Mouse (Mus musculus): ENCODE measurements at regions not wholly inside any gene's neighbourhood (a gene's known extent, or its start where the extent isn't known, plus 50 kb on each side); places are given as distances from the start of the nearest gene placed in this dataset.

DNA sequence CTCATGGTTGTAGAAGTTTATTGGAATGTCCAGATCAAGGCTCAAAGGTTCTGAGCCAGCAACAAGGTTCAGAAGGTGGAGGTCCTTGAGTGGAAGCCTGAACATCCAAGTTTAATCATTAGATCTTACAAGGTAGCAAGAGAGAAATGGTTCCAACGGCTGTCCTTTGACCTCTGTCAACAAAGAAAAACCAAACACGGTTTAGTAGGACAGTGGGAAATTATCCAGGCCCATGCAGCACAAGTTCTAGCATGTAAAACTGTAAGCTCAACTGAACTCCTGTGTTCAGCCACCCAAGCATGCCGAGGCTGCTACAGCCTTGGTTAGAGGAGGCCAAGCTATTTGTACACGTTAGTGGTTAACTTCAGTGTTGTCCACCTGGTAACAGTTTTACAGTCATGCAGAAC is 77.1 kb upstream of the Gm34302 start:
- 84% methylated on average over 4 of the region's 4 CpGs for WGBS
- Histone ChIP-seq H3K4me2 (ENCODE audit: low read length) (no peak overlapping the region), H3K36me3 (ENCODE audit: control insufficient read depth, insufficient read depth, low read length) (no peaks in the 10 kb centered on the region), H3K27ac (ENCODE audit: low read length) (no peak overlapping the region), H3K4me3 (ENCODE audit: low read depth, low read length) (no peak overlapping the region), H3K4me1 (ENCODE audit: control insufficient read depth, insufficient read depth, low read length) (no peaks in the 10 kb centered on the region), H3K9ac (ENCODE audit: low read depth, low read length) (no peak overlapping the region), H3K9me3 (replicated peaks; ENCODE audit: control insufficient read depth, low read length, poor library complexity, severe bottlenecking) (no peaks in the 10 kb centered on the region), H3K27me3 (ENCODE audit: control insufficient read depth, insufficient read depth, low read depth, low read length) (no peaks in the 10 kb centered on the region)
- ATAC-seq, result no peak

DNA sequence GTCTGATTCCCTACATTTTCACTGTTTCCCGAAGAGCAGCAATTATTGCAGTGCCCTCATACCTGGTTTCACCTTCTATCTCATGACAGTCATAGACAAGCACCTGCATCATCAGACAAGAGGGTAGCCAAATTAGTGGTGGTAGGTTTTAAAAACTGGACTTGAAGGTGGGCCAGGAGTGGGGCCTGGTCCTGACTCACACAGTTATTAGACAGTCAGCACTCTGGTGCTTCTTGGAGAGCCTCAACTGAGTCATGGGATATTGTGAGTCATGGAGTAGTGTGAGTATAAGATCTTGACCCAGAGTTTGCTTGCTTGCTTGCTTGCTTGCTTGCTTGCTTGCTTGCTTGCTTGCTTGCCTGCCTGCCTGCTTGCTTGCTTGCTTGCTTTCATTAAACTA is 73.1 kb upstream of the Gm34302 start:
- Histone ChIP-seq H3K9me3 (replicated peaks; ENCODE audit: control insufficient read depth, low read length, poor library complexity, severe bottlenecking) (no peaks in the 10 kb centered on the region), H3K4me1 (ENCODE audit: control insufficient read depth, insufficient read depth, low read length) (no peaks in the 10 kb centered on the region), H3K36me3 (ENCODE audit: control insufficient read depth, insufficient read depth, low read length) (no peaks in the 10 kb centered on the region), H3K27ac (ENCODE audit: low read length) (no peak overlapping the region), H3K4me2 (ENCODE audit: low read length) (no peak overlapping the region), H3K27me3 (ENCODE audit: control insufficient read depth, insufficient read depth, low read depth, low read length) (no peaks in the 10 kb centered on the region), H3K4me3 (ENCODE audit: low read depth, low read length) (no peak overlapping the region), H3K9ac (ENCODE audit: low read depth, low read length) (no peak overlapping the region)
- 91% methylated on average over 1 of the region's 1 CpGs for WGBS
- ATAC-seq, result no peak

DNA sequence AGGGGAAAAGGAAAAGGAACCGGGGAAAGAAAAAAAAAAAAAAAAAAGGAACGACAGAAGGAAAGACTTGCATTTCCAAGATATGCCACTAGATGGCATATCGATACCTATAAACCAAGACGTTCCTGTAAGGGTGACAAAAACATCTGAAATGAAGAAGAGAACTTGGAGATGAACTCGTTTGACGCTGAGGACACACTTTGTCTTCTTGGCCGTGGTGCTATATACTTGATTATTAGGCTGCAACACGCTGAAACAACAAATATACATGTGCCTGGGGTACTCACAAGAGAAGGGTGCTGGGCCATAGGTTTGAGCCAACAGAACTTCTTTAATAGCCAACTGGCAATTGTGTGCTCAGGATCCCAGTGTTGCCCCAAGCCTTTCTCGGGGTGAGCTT is 71.2 kb upstream of the Gm34302 start:
- H3K27ac ChIP-seq (ENCODE audit: low read length), result no peak overlapping the region
- WGBS, result 7% methylated on average over 9 of the region's 9 CpGs
- ATAC-seq, result peak; percentile 81
- no peaks in the 10 kb centered on the region for H3K27me3 ChIP-seq (ENCODE audit: control insufficient read depth, insufficient read depth, low read depth, low read length)
- no peak overlapping the region for H3K4me3 ChIP-seq (ENCODE audit: low read depth, low read length)
- no peaks in the 10 kb centered on the region for H3K36me3 ChIP-seq (ENCODE audit: control insufficient read depth, insufficient read depth, low read length)
- H3K9ac ChIP-seq (ENCODE audit: low read depth, low read length), result no peak overlapping the region
- no peaks in the 10 kb centered on the region for H3K9me3 ChIP-seq (replicated peaks; ENCODE audit: control insufficient read depth, low read length, poor library complexity, severe bottlenecking)
- no peaks in the 10 kb centered on the region for H3K4me1 ChIP-seq (ENCODE audit: control insufficient read depth, insufficient read depth, low read length)
- H3K4me2 ChIP-seq (ENCODE audit: low read length), result peak overlapping the region; percentile 26; the same call in 1 of the 2 replicates

DNA sequence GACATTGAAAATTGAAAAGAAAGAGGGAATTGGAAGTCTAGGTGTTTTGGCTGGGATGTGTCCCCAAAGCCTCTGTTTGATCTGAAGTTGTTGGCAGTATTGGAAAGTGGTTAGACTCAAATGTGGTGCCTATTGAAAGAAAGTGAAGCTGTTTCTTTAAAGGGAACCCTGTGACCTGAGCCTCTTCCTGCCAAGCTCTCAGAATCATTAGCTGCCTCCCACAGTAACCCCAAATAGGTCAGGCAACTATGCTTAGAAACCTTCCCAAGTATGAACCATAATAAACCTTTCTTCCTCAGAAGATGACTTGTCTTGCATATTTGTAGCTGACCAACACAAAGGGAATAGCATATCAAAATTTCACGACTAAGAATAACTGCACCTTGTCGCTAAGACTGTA is 69.7 kb upstream of the Gm34302 start:
- no peaks in the 10 kb centered on the region for H3K4me1 ChIP-seq (ENCODE audit: control insufficient read depth, insufficient read depth, low read length)
- no peak overlapping the region for H3K4me2 ChIP-seq (ENCODE audit: low read length)
- no peak for ATAC-seq
- no peak overlapping the region for H3K4me3 ChIP-seq (ENCODE audit: low read depth, low read length)
- no peaks in the 10 kb centered on the region for H3K9me3 ChIP-seq (replicated peaks; ENCODE audit: control insufficient read depth, low read length, poor library complexity, severe bottlenecking)
- WGBS, result 84% methylated on average over 2 of the region's 2 CpGs
- H3K27ac ChIP-seq (ENCODE audit: low read length), result no peak overlapping the region
- H3K9ac ChIP-seq (ENCODE audit: low read depth, low read length), result no peak overlapping the region
- H3K36me3 ChIP-seq (ENCODE audit: control insufficient read depth, insufficient read depth, low read length), result no peaks in the 10 kb centered on the region
- H3K27me3 ChIP-seq (ENCODE audit: control insufficient read depth, insufficient read depth, low read depth, low read length), result no peaks in the 10 kb centered on the region

DNA sequence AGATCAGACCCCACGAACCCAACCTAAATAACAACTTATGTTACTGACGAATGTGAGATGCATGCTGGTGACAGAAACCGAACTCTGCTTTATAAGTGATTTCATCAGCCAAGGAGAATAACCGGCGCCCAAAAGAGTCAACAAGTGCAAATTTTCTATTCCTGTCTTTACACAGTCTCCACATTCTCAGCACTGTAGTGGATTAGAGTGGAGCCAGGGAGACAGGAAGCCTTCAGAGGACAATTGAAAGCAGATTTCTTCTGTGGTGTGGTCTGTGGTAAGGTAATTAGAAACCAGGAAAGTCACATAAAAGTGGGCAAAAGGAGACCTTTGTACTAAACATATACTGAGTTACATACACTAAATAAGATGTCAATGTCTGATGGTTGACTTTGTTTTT is 68.0 kb upstream of the Gm34302 start:
- Histone ChIP-seq H3K27ac (ENCODE audit: low read length) (no peak overlapping the region), H3K4me2 (ENCODE audit: low read length) (no peak overlapping the region), H3K36me3 (ENCODE audit: control insufficient read depth, insufficient read depth, low read length) (no peaks in the 10 kb centered on the region), H3K4me3 (ENCODE audit: low read depth, low read length) (no peak overlapping the region), H3K27me3 (ENCODE audit: control insufficient read depth, insufficient read depth, low read depth, low read length) (no peaks in the 10 kb centered on the region), H3K4me1 (ENCODE audit: control insufficient read depth, insufficient read depth, low read length) (no peaks in the 10 kb centered on the region), H3K9me3 (replicated peaks; ENCODE audit: control insufficient read depth, low read length, poor library complexity, severe bottlenecking) (no peaks in the 10 kb centered on the region), H3K9ac (ENCODE audit: low read depth, low read length) (no peak overlapping the region)
- WGBS, result 82% methylated on average over 5 of the region's 5 CpGs
- ATAC-seq, result no peak

DNA sequence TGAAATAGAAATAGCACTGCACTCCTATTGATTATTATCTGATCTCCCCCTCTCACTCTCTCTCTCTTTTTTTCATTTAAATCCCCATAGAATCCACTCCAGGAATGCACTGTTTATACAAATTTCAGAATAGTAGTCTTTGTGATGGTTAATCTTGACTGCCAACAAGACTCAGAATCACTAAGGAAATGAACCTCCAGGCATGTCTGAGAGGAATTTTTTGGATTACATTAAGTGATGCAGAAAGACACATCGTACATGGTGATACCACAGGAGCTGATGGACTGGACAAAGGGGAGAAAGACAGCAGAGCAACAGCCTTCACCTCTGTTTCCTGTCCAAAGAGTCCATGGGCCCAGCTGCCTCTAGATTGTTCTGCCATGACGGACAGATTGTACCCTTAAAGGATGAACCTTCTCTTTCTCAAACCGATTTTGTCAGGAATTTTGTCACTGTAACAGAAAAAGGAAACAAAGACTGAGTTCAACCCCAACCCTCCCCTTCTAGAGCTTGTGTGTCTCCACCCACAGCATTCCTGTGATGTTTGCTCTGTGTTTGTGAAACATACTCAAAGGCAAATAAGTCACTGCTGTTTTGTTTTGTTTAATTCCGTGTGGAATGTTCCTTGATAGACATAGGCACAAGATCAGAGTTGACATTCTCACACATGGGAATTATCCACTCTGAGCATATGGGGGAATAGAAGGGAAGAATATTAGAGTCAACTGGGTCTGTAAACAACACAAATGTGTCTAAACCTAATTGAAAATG is 59.1 kb upstream of the Gm34302 start:
- Histone ChIP-seq H3K27me3 (ENCODE audit: control insufficient read depth, insufficient read depth, low read depth, low read length) (no peaks in the 10 kb centered on the region), H3K4me1 (ENCODE audit: control insufficient read depth, insufficient read depth, low read length) (no peaks in the 10 kb centered on the region), H3K36me3 (ENCODE audit: control insufficient read depth, insufficient read depth, low read length) (no peaks in the 10 kb centered on the region), H3K9me3 (replicated peaks; ENCODE audit: control insufficient read depth, low read length, poor library complexity, severe bottlenecking) (no peaks in the 10 kb centered on the region), H3K9ac (ENCODE audit: low read depth, low read length) (no peak overlapping the region), H3K27ac (ENCODE audit: low read length) (no peak overlapping the region), H3K4me3 (ENCODE audit: low read depth, low read length) (no peak overlapping the region), H3K4me2 (ENCODE audit: low read length) (no peak overlapping the region)
- no peak for ATAC-seq
- WGBS, result 62% methylated on average over 4 of the region's 4 CpGs

DNA sequence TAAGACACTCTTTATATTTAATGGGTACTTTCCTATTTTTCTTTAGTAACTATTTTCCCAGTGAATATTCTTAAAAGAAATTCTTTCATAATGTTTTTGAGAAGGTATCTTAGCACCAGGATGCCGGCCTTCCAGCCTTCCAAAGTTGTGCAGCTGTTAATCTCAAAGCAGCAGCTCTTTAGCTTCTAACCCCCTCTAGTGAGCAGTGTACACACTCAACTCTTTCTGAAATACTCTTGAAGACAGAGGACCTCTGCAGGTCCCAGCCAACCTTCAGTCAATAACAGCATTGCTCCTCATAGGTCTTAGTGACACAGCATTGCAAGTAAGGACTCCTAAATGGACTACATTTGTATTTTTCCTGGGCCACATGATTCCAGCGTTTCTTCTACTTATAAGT is 55.2 kb upstream of the Gm34302 start:
- Histone ChIP-seq H3K9ac (ENCODE audit: low read depth, low read length) (no peak overlapping the region), H3K36me3 (ENCODE audit: control insufficient read depth, insufficient read depth, low read length) (no peaks in the 10 kb centered on the region), H3K27ac (ENCODE audit: low read length) (no peak overlapping the region), H3K27me3 (ENCODE audit: control insufficient read depth, insufficient read depth, low read depth, low read length) (no peaks in the 10 kb centered on the region), H3K4me2 (ENCODE audit: low read length) (no peak overlapping the region), H3K4me1 (ENCODE audit: control insufficient read depth, insufficient read depth, low read length) (no peaks in the 10 kb centered on the region), H3K4me3 (ENCODE audit: low read depth, low read length) (no peak overlapping the region), H3K9me3 (replicated peaks; ENCODE audit: control insufficient read depth, low read length, poor library complexity, severe bottlenecking) (no peaks in the 10 kb centered on the region)
- ATAC-seq, result no peak
- WGBS, result 62% methylated on average over 2 of the region's 2 CpGs

DNA sequence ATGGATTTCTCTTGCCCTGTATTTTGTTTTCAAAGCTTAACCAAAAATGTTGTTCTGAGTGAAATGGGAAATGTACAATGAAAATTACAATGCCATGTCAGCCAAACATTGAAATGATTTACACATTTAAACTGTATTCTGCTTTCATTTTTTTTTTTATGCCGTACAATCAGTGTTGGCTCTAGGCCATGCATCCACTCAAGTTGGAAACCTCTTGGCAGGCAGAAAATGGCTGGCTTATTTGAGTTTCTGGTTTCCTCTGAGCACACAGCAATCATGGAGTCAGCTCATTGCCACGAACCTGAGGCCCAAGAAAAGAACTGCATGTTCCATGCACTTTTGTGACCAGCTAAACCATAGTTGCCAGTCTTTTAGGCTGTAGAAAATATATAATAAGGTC is 50.5 kb upstream of the Gm34302 start:
- H3K27me3 ChIP-seq (ENCODE audit: control insufficient read depth, insufficient read depth, low read depth, low read length), result no peaks in the 10 kb centered on the region
- no peak overlapping the region for H3K4me3 ChIP-seq (ENCODE audit: low read depth, low read length)
- ATAC-seq, result no peak
- no peak overlapping the region for H3K27ac ChIP-seq (ENCODE audit: low read length)
- 79% methylated on average over 2 of the region's 2 CpGs for WGBS
- H3K4me1 ChIP-seq (ENCODE audit: control insufficient read depth, insufficient read depth, low read length), result no peaks in the 10 kb centered on the region
- H3K9me3 ChIP-seq (replicated peaks; ENCODE audit: control insufficient read depth, low read length, poor library complexity, severe bottlenecking), result no peaks in the 10 kb centered on the region
- H3K36me3 ChIP-seq (ENCODE audit: control insufficient read depth, insufficient read depth, low read length), result no peaks in the 10 kb centered on the region
- no peak overlapping the region for H3K9ac ChIP-seq (ENCODE audit: low read depth, low read length)
- no peak overlapping the region for H3K4me2 ChIP-seq (ENCODE audit: low read length)

Measured in midbrain, embryonic 16.5 days (tissue).